Mouse (Mus musculus) thymus, adult 2 months (tissue): Measurements from ENCODE around the gene D630045J12Rik. TPM values are rescaled to one million over a fixed set of nuclear protein-coding genes. Genes with fewer than 3 reads are reported as not detected.

Source experiments
- DNase-seq: peaks from one replicate; pipeline ENCODE4 v3.0.0; 2021
- H3K27ac ChIP-seq: fragments of 200-500 bp; 2 replicates; pipeline ENCODE4 v1.5.1; 2012; ENCODE audit warnings: low read length, control low read depth; ENCODE audit not compliant: control insufficient read depth, insufficient read depth
- H3K27me3 ChIP-seq: fragments of 200-500 bp; 2 replicates; pipeline ENCODE4 v1.6.1; 2012; ENCODE audit warnings: mild to moderate bottlenecking, low read length, moderate library complexity, mixed read lengths; ENCODE audit not compliant: control insufficient read depth, insufficient read depth
- H3K36me3 ChIP-seq: fragments of 200-500 bp; 2 replicates; pipeline ENCODE4 v1.6.1; 2012; ENCODE audit warnings: mild to moderate bottlenecking, low read length, moderate library complexity; ENCODE audit not compliant: control insufficient read depth, insufficient read depth
- H3K4me1 ChIP-seq: fragments of 200-500 bp; replicated peaks from 2 replicates; pipeline ENCODE4 v1.6.1; 2012; ENCODE audit warnings: low read length; ENCODE audit not compliant: control insufficient read depth, insufficient read depth
- H3K4me3 ChIP-seq: fragments of 200-500 bp; 2 replicates; pipeline ENCODE4 v1.5.1; 2012; ENCODE audit warnings: mild to moderate bottlenecking, low read length, control low read depth, moderate library complexity; ENCODE audit not compliant: control insufficient read depth, insufficient read depth
- CTCF ChIP-seq: fragments of 200-500 bp; IDR thresholded peaks from 2 replicates; pipeline ENCODE4 v1.5.1; 2012; ENCODE audit warnings: mild to moderate bottlenecking, control low read depth, low read length, moderate library complexity, borderline replicate concordance; ENCODE audit not compliant: control insufficient read depth, poor library complexity, insufficient read depth; ENCODE audit errors: extremely low read depth
- POLR2A ChIP-seq: fragments of 200-500 bp; IDR thresholded peaks from 2 replicates; pipeline ENCODE4 v1.6.1; 2012; ENCODE audit warnings: mild to moderate bottlenecking, low read length, control low read depth, moderate library complexity; ENCODE audit not compliant: control insufficient read depth, poor library complexity, insufficient read depth; ENCODE audit errors: extremely low read depth
- WGBS: fragments of 180-500 bp; shearing (Covaris S2); methylation state at CpG from one replicate; pipeline ENCODE4 v1.1.7; 2018; 5-methylcytosine and 5-hydroxymethylcytosine counted together
- polyA plus RNA-seq: library from polyadenylated mRNA; depleted of rRNA; stranded (reverse); fragments of >200 nt; gene quantifications from 2 replicates; pipeline ENCODE4 v1.2.3, GENCODE M21; 2012; rRNA removed

Gene D630045J12Rik
- polyA plus RNA-seq, 1 experiment: 0.82 TPM

DNA sequence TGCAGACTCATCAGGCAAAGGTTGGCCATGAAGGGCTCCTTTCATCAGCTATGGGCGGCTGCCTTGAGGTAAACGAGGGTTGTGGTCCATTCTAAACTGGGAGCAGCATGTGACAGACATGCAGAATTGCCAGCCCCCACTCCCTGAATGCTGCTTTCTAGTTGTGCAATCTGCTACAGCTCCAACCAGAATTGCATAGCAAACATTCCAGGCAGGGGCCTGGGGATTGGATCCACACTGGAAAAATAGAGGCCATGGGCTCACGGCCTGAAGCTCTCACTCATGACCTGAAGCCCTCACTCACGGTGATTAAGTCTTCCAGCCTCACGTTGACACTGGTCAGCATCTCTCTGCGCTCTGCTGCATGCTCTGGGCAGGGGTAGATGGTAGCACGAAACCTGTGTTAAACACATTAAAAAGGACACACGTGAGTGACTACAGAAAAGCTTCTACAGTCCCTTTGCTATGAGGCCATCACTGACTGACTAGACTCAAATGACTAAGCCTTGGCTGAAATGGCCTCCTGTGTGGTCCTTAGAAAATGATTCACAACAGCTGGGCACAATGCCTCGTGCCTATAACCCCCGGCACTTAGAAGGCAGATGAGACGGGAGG is 172.0 kb downstream of the D630045J12Rik start:
- no peak overlapping the region for H3K27ac ChIP-seq
- whole genome bisulfite sequencing: 88% methylated on average over 11 of the region's 11 CpGs
- no peak overlapping the region for H3K4me3 ChIP-seq
- DNase-seq: no peak
- H3K27me3 ChIP-seq: no peaks in the 10 kb centered on the region
- no peaks in the 10 kb centered on the region for H3K36me3 ChIP-seq
- H3K4me1 ChIP-seq: no peaks in the 10 kb centered on the region
- no peak for TF ChIP-seq CTCF
- TF ChIP-seq POLR2A: no peak

DNA sequence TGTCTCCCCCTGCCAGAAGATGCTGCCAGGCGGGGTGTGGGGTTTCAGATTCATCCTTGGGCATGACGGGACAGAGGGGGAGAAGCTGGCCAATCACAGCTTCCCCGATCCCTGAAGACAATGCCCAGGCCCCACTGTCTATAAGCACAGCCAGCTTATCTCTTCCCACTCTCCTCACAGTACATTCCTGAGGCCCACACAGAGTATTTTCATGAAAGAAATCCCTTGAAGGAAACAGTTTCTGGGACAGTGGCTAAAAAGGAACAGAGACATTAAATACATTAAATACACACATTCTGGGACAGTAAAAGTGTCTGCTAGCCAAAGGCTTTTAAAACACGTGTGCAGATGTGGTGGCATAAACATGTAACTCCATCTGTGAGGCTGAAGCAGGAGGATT is 173.4 kb downstream of the D630045J12Rik start:
- H3K36me3 ChIP-seq: no peaks in the 10 kb centered on the region
- H3K27me3 ChIP-seq: no peaks in the 10 kb centered on the region
- no peak overlapping the region for H3K27ac ChIP-seq
- TF ChIP-seq CTCF: no peak
- TF ChIP-seq POLR2A: no peak
- WGBS: 86% methylated on average over 4 of the region's 4 CpGs
- no peak for DNase-seq
- no peak overlapping the region for H3K4me3 ChIP-seq
- H3K4me1 ChIP-seq: no peaks in the 10 kb centered on the region

DNA sequence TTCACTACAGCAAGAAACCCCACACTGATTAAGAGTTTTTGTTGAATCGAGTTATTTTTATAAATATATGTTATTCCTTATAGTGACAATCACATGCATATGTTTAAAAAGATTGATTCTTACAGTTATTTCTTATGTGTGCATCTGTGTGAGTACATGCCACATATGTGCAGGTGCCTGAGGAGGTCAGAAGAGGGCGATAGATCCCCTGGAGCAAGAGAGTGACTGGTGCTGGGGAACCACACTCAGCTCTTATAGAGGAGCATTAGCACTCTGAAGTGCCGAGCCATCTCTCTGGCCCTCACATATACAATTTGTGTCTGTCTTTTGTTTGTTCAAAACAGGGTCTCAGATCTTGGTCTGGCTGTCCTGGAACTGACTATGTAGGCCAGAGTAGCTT is 180.2 kb downstream of the D630045J12Rik start:
- no peak for TF ChIP-seq POLR2A
- TF ChIP-seq CTCF: no peak
- H3K4me3 ChIP-seq: no peak overlapping the region
- no peaks in the 10 kb centered on the region for H3K36me3 ChIP-seq
- no peaks in the 10 kb centered on the region for H3K4me1 ChIP-seq
- 96% methylated on average over 3 of the region's 3 CpGs for WGBS
- no peak overlapping the region for H3K27ac ChIP-seq
- H3K27me3 ChIP-seq: no peaks in the 10 kb centered on the region
- no peak for DNase-seq

Other genes starting within 250 kb of the D630045J12Rik start
- 0.13 and 0.50 TPM in 2 replicates for gene Svopl, start 207.0 kb downstream of the D630045J12Rik start, polyA plus RNA-seq
- 0.38 TPM in 1 of 2 replicates, not detected in the other for gene Tmem213, start 144.8 kb downstream of the D630045J12Rik start, polyA plus RNA-seq
- 0.54 and 1.2 TPM in 2 replicates for gene Atp6v0a4, start 129.4 kb downstream of the D630045J12Rik start, polyA plus RNA-seq
- gene Zc3hav1l, start 45.2 kb upstream of the D630045J12Rik start, polyA plus RNA-seq: 6.6 and 7.4 TPM in 2 replicates
- gene Zc3hav1, start 100.6 kb upstream of the D630045J12Rik start, polyA plus RNA-seq: 79.0 and 86.4 TPM in 2 replicates
- 0.44 and 0.62 TPM in 2 replicates for gene Ttc26, start 127.5 kb upstream of the D630045J12Rik start, polyA plus RNA-seq
- 16.2 and 16.6 TPM in 2 replicates for gene Ubn2, start 179.9 kb upstream of the D630045J12Rik start, polyA plus RNA-seq